Mouse (Mus musculus) kidney, adult 10 weeks (tissue): Measurements from ENCODE around the gene Alox12. TPM values are rescaled to one million over a fixed set of nuclear protein-coding genes. Genes with fewer than 3 reads are reported as not detected.

Experiments
- polyA plus RNA-seq: library from polyadenylated mRNA; stranded (reverse); fragments of 350-450 nt; fragmentation: Illumina TruSeq; extraction: RNeasy Lipid Tissue Mini Kit (QIAGEN cat#74804); gene quantifications from one replicate; pipeline ENCODE4 v1.2.3, GENCODE M21; 2014; ENCODE audit warnings: low read depth, low replicate concordance

Gene Alox12
- 2.0 TPM for polyA plus RNA-seq

DNA sequence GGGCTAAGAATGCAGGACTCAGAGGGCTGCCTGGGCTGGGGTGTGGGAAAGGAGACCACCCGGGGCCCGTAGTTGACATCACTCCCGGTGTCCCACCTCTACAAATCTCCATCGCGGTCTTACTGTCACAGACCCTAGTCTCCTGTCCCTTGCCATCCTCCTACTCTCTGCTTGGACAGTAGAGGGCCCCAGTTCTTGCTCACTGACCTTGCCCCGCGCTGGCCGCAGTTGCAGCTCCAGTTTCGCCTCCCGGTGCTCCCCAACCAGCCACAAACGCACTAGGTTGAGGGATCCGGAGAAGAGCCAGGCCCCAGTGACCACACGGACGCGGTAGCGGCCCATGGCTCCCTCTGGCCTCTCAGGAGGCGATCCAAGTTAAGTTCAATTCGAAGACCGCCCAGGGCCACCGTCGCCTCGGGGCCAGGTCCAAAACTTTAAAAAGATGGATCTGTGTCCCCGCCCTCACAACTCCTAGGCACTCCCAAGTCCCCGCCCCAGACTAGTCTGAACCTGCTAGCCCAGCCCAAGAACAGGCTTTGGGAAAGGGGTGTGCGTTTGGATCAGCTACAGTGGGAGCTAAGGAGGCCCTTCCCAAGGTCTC is at the start of gene Alox12:
Gene Alox12 (minus strand): TSS at position 423 of the 601 bp plus-strand sequence.

DNA sequence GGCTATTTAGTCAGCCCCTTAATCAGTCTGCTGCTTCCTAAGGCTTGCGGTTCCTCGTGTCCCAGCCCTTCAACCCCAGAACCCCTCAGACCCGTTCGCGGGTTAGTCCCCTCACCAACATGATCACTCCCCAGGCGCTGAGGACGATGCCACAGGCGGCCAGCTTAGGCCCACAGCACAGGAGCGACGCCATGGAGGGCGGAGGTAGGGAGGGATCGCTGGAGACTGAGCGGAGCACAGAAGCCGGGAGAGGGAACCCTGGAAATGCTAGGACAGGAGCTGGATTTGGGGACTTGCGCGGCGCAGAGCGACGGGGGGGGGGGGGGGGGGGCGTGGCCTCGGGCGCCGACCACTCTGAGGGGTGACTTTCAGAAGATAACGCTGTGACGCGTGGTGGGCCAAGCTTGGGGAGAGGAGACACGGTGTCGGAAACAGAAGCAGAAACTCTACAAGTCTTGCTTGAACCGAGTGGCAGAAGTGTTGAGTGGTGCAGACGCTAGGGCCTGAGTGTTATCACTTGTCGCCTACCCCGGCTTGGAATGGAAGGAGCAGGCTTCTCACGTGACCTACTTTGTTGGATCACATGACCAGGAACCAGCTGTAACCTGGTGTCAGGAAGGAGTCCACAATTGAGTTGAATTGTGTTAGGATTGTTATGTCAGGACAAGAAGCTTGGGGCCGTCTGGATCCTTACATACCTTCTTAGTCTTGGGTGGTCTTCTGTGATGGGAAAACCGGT is 15.4 kb downstream of the Alox12 start, which contains the start of the genes Gm21988 and Rnasek:
Gene Gm21988 (minus strand): TSS at position 290 of the 739 bp plus-strand sequence.
Gene Rnasek (minus strand): TSS at position 302 of the 739 bp plus-strand sequence.

DNA sequence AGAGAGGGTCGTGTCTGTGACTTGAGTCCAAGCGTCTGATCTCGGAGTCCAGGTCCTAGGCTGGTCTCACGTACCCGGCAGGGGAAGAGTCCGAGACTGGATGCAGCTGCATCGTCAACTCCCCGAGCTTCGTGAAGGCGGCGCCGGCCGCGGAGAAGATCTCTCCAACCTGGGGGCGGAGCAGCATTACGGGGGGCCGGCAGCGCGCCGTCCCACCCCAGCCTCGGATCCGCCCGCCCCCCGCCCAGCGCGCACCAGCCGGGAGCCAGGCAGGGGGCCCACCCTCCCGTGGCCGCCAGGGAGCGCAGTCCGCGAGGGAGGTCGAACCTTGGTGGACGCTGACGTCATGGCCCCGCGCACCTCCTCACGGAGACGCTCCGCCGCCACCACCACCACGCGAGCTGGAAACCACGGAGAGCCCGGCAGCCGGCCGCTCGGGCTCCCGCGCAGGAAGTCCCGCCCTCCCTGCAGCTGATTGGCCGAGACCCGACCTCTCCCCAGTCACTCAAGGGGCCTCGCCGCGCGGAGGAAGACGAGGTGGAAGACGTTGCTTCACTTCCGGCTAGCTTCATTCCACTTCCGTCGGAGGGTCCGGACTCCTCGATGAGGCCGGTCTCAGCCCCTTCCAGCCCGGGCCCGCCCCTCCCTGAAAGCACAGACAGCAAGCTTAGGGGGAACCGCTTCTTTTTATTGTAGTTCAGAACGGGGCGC is 17.5 kb downstream of the Alox12 start, which contains the start of gene 0610010K14Rik:
Gene 0610010K14Rik (minus strand): TSS at position 458 of the 711 bp plus-strand sequence.

DNA sequence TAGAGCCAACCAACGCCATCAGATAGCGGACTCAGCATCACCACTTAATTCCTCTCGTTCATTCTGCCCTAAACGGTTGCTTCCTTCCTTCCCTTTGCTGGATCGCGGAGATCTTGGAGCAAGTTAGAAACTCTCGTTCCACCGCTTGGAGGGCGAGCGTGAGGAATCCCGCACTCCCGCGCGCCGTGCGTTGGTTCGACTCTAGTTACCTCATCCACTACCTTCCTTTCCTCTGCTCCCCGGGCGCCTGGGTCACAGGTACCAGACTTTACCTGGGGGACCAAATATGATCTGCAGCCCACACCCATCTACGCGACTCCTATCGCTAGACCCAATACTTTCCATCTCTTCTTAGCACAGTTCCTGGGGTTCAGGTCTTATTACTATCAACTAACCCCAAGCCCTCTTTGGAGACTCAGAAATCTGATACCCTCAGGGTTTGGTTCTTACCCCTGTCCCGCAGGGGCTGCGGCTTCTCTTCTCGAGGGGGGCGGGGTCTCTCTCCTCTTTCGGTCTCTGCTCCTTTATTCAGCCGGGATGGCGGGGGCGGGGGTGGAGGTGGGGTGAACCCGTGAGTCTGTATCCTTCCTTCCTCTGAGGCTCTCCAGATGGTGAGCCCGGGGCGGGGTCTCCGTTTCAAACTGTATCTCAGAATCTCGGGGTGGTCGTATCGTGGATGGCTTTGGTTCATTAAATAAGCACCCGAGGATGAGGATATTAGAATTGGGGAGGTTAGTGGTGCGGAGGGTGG is 25.7 kb downstream of the Alox12 start, which contains the start of gene Bcl6b:
Gene Bcl6b (minus strand): TSS at position 539 of the 751 bp plus-strand sequence.

DNA sequence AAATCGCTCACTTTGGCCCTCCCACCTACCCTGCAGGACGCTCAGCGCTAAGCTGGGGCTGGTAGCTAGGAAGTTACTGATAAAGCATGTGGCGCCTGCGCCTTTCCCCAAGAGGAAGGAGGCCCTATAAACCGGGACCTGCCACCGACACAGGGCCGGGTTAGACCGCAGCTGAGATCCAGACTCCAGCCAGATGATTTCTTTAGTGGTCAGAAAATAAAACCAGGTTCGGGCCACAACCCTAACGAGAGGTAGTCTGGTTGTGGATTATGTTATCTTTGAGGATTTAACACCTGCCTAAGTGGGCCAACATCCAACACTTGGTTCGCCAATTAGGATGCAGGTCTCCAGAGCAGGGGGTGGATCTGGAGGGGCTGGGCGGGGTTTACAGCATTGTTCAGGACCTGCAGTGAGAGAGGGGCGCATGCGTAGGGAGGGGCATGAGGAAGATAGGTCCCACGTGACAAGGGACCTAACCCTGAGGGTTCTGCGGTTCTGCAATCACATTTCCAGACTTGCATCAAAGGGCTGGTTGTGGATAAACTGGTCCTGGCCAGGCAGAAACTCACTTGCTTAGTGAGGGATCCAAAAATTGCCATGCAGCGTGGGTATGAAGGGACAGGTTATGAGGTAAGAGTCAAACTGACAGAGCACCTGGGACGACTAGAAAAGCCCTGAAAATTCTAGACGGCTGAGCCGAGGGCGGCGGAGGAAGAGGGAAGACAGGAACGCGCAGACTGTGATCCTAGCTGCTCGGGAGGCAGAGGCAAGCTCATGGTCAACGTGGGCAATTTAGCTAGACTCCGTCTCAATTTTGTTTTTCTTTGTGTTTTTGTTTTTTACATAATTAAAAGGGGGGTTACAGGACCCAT is 34.2 kb downstream of the Alox12 start, which contains the start of gene Slc16a13:
Gene Slc16a13 (minus strand): TSS at position 334 of the 872 bp plus-strand sequence.

DNA sequence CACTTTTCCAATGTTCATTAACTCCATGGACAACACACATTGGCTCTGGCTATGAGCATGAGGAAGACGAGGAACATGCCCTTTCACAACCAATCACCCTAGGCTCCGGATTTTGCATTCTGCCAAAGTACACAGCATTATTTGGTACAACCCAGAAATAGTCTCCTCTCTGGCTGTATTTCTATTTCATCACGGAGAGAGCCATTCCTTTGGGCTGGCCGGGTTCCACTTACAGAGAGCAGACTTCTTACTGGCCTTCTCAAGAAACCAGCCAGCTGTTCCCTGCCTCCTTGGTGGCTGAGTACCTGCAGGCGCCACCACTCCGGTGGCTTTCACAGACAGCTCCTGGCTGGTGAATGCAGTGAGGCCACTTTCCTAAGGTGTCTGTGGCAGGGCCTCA is 42.7 kb downstream of the Alox12 start, which contains the start of gene Slc16a11:
Gene Slc16a11 (plus strand): TSS at position 330 of the 400 bp plus-strand sequence.

Other genes starting within 250 kb of the Alox12 start
- 21.1 TPM for gene Acadvl, start 239.9 kb downstream of the Alox12 start, polyA plus RNA-seq
- gene Dlg4, start 238.4 kb downstream of the Alox12 start, polyA plus RNA-seq, result 0.53 TPM
- not detected for gene Asgr1, start 201.3 kb downstream of the Alox12 start, polyA plus RNA-seq
- gene Asgr2, start 162.7 kb downstream of the Alox12 start, polyA plus RNA-seq, result not detected
- 5.1 TPM for gene Mgl2, start 125.0 kb downstream of the Alox12 start, polyA plus RNA-seq
- not detected for gene Clec10a, start 99.2 kb downstream of the Alox12 start, polyA plus RNA-seq
- not detected for gene Slc16a11, start 42.6 kb downstream of the Alox12 start, polyA plus RNA-seq
- 17.3 TPM for gene Slc16a13, start 34.3 kb downstream of the Alox12 start, polyA plus RNA-seq
- gene Bcl6b, start 25.6 kb downstream of the Alox12 start, polyA plus RNA-seq, result 5.3 TPM
- 1.1 TPM for gene 0610010K14Rik, start 17.4 kb downstream of the Alox12 start, polyA plus RNA-seq
- gene Gm21988, start 15.5 kb downstream of the Alox12 start, polyA plus RNA-seq, result 1.6 TPM
- gene Rnasek, start 15.5 kb downstream of the Alox12 start, polyA plus RNA-seq, result 57.2 TPM
- not detected for gene Alox12e, start 67.3 kb upstream of the Alox12 start, polyA plus RNA-seq
- not detected for gene Alox15, start 96.7 kb upstream of the Alox12 start, polyA plus RNA-seq
- 3.9 TPM for gene Pelp1, start 154.7 kb upstream of the Alox12 start, polyA plus RNA-seq
- gene Arrb2, start 177.3 kb upstream of the Alox12 start, polyA plus RNA-seq, result 1.1 TPM
- 7.0 TPM for gene Med11, start 196.6 kb upstream of the Alox12 start, polyA plus RNA-seq
- 0.77 TPM for gene Zmynd15, start 204.1 kb upstream of the Alox12 start, polyA plus RNA-seq
- 26.7 TPM for gene Cxcl16, start 204.6 kb upstream of the Alox12 start, polyA plus RNA-seq
- not detected for gene Tm4sf5, start 249.9 kb upstream of the Alox12 start, polyA plus RNA-seq